Mouse (Mus musculus) CD4-positive naive resting alpha-beta T cell, adult 57 days (primary cell): Measurements from ENCODE around the gene 3110082I17Rik. TPM values are rescaled to one million over a fixed set of nuclear protein-coding genes. Genes with fewer than 3 reads are reported as not detected.

Experiments used
- total RNA-seq: library from RNA; stranded (reverse); gene quantifications from one replicate; pipeline ENCODE4 v1.2.4, GENCODE M21; 2023

The 3110082I17Rik gene
- total RNA-seq = 3.4 TPM

GRCm38 (mm10) chr5:139460384-139461067 lies at the start of gene 3110082I17Rik:
TSS of gene 3110082I17Rik (minus strand) at chr5:139460527.

GRCm38 (mm10) chr5:139484185-139484814 lies 24.0 kb upstream of the 3110082I17Rik start, which contains the start of gene Zfand2a:
TSS of gene Zfand2a (minus strand) at chr5:139484549.

GRCm38 (mm10) chr5:139423026-139423865 lies 37.1 kb downstream of the 3110082I17Rik start, which contains the start of gene Gper1:
TSS of gene Gper1 (plus strand) at chr5:139423151.

GRCm38 (mm10) chr5:139404801-139405401 lies 55.4 kb downstream of the 3110082I17Rik start, which contains the start of gene C130050O18Rik:
TSS of gene C130050O18Rik (plus strand) at chr5:139405280.

GRCm38 (mm10) chr5:139377468-139378270 lies 82.7 kb downstream of the 3110082I17Rik start, which contains the start of gene Gpr146:
TSS of gene Gpr146 (plus strand) at chr5:139377697.

GRCm38 (mm10) chr5:139352317-139352716 lies 108.0 kb downstream of the 3110082I17Rik start, which contains the start of gene Cyp2w1:
TSS of gene Cyp2w1 (plus strand) at chr5:139352617.

GRCm38 (mm10) chr5:139351134-139351533 lies 109.2 kb downstream of the 3110082I17Rik start, which contains the start of gene Cox19:
TSS of gene Cox19 (minus strand) at chr5:139351418.

GRCm38 (mm10) chr5:139325395-139325966 lies 134.8 kb downstream of the 3110082I17Rik start, which contains the start of gene Adap1:
TSS of gene Adap1 (minus strand) at chr5:139325622.

Other genes starting within 250 kb of the 3110082I17Rik start
- gene Get4, start 208.2 kb downstream of the 3110082I17Rik start, total RNA-seq = 46.0 TPM
- gene Adap1, start 134.9 kb downstream of the 3110082I17Rik start, total RNA-seq = 4.5 TPM
- gene Cox19, start 109.1 kb downstream of the 3110082I17Rik start, total RNA-seq = 20.9 TPM
- not detected for gene Cyp2w1, start 107.9 kb downstream of the 3110082I17Rik start, total RNA-seq
- 27.5 TPM for gene Gpr146, start 82.8 kb downstream of the 3110082I17Rik start, total RNA-seq
- 0.47 TPM for gene C130050O18Rik, start 55.2 kb downstream of the 3110082I17Rik start, total RNA-seq
- not detected for gene Gper1, start 37.4 kb downstream of the 3110082I17Rik start, total RNA-seq
- gene Zfand2a, start 24.0 kb upstream of the 3110082I17Rik start, total RNA-seq = 120 TPM
- gene Uncx, start 83.0 kb upstream of the 3110082I17Rik start, total RNA-seq = not detected